Mouse (Mus musculus): ENCODE data around the gene Add2. TPM values are rescaled to one million over a fixed set of nuclear protein-coding genes. Genes with fewer than 3 reads are reported as not detected.
"Not testable (repeated sequence)": the region's sequence is repeated elsewhere in the genome, so short reads cannot be mapped to it uniquely, and the experiment has no call there.

Add2 gene
- polyA plus RNA-seq, 1 experiment from 2014 or later: 6.4 TPM

DNA sequence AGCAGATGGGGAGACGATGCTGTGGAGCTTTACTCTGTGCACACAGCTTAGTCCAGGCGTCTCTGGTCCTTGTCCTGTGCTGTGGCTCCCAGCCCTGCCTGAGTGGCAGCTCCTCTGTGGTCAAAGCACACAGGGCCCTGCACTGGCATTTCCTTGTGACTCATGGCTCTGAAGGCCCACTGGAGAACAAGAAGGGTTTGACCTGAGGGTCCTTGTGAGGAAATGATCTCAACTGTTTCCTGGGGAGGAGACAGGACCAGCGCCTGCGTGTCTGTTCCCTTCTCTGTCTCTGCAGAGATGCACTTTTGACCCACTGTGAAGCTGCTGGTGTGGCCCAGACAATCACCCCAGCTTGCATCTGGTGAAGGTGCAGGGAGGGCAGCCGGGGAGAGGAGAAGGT lies 13.7 kb upstream of the Add2 start:
- H3K9ac ChIP-seq (ENCODE audit: low read length); H3K36me3 ChIP-seq (ENCODE audit: control insufficient read depth, insufficient read depth, low read length); H3K9me3 ChIP-seq (ENCODE audit: control insufficient read depth, low read length); H3K27ac ChIP-seq (replicated peaks; ENCODE audit: low read depth, low read length); H3K4me1 ChIP-seq (ENCODE audit: control insufficient read depth, insufficient read depth, low read length); DNase-seq (ENCODE audit: low spot score); H3K27me3 ChIP-seq (ENCODE audit: control insufficient read depth, insufficient read depth, low read length); ATAC-seq (ENCODE audit: insufficient number of reproducible peaks, low FRiP score, low TSS enrichment, low read depth); H3K4me2 ChIP-seq (ENCODE audit: low read depth, severe bottlenecking); H3K4me3 ChIP-seq (ENCODE audit: low read depth, low read length): not testable (repeated sequence)
- 68% methylated on average over 5 of the region's 5 CpGs for WGBS

DNA sequence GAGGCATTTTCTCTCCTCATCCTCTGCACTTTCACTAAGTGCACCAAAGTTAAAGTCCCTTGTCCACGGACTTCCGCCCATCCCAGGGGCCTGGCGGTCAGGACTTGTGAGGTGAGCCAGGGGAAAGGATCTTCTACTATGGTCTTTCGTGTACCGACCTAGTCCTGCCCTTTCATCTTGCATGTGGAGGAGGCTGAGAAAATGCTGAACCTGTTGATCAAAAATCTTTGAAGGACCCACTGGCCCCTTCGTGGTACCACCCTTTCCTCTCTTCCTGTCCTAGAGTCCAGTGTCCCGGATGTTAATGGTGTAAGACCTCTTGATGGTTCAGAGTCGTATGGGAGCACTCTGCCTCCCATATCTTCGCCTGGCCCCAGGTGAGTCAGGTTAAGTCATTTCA lies 12.6 kb upstream of the Add2 start, which contains the start of gene Figla:
Gene Figla, plus strand, starts transcription at position 301 of the 400 bp plus-strand sequence.
- H3K4me2 ChIP-seq (ENCODE audit: low read depth, severe bottlenecking): no peak within 1 kb of the TSS
- WGBS: 84% methylated on average over 9 of the region's 9 CpGs
- H3K4me3 ChIP-seq (ENCODE audit: low read depth, low read length): no peak within 1 kb of the TSS
- no peaks in the 10 kb centered on the region for H3K4me1 ChIP-seq (ENCODE audit: control insufficient read depth, insufficient read depth, low read length)
- DNase-seq (ENCODE audit: low spot score) (no peak), ATAC-seq (ENCODE audit: insufficient number of reproducible peaks, low FRiP score, low TSS enrichment, low read depth) (no peak)
- no peak within 1 kb of the TSS for H3K27ac ChIP-seq (replicated peaks; ENCODE audit: low read depth, low read length)
- no peaks in the 10 kb centered on the region for H3K27me3 ChIP-seq (ENCODE audit: control insufficient read depth, insufficient read depth, low read length)
- H3K36me3 ChIP-seq (ENCODE audit: control insufficient read depth, insufficient read depth, low read length): no peaks in the 10 kb centered on the region
- H3K9ac ChIP-seq (ENCODE audit: low read length): no peak within 1 kb of the TSS
- H3K9me3 ChIP-seq (ENCODE audit: control insufficient read depth, low read length): no peaks in the 10 kb centered on the region

DNA sequence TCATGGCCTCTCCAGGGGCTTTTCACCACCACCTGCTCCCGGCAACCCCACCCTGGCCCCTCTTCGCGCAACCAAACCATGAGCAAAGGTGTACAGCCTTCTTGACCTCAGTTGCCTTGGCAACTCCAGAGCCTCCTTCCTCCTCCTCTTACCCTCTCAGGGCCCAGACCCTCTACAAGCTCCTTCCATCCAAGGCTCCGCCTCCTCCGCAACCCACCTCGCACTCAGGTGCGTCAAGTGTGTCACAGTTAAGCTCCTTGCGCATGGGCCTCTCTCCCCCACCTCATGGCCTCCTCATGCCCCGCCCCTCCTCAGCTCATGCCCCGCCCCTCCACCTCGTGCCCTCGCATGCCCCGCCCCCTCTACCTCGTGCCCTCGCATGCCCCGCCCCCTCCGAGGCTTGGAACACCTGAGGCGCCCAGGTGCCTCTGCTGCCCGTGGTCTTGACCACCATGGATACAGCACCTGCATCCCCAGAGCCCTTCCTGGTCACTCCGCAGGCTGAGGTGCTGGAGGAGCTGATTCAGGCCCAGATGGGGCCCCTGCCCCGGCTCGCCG lies 11.6 kb upstream of the Add2 start:
- no peaks in the 10 kb centered on the region for H3K27me3 ChIP-seq (ENCODE audit: control insufficient read depth, insufficient read depth, low read length)
- ATAC-seq (ENCODE audit: insufficient number of reproducible peaks, low FRiP score, low TSS enrichment, low read depth) (no peak), DNase-seq (ENCODE audit: low spot score) (no peak)
- no peaks in the 10 kb centered on the region for H3K9me3 ChIP-seq (ENCODE audit: control insufficient read depth, low read length)
- no peak overlapping the region for H3K4me2 ChIP-seq (ENCODE audit: low read depth, severe bottlenecking)
- H3K36me3 ChIP-seq (ENCODE audit: control insufficient read depth, insufficient read depth, low read length): no peaks in the 10 kb centered on the region
- H3K9ac ChIP-seq (ENCODE audit: low read length): no peak overlapping the region
- no peak overlapping the region for H3K27ac ChIP-seq (replicated peaks; ENCODE audit: low read depth, low read length)
- no peaks in the 10 kb centered on the region for H3K4me1 ChIP-seq (ENCODE audit: control insufficient read depth, insufficient read depth, low read length)
- 81% methylated on average over 23 of the region's 23 CpGs for WGBS
- H3K4me3 ChIP-seq (ENCODE audit: low read depth, low read length): no peak overlapping the region

DNA sequence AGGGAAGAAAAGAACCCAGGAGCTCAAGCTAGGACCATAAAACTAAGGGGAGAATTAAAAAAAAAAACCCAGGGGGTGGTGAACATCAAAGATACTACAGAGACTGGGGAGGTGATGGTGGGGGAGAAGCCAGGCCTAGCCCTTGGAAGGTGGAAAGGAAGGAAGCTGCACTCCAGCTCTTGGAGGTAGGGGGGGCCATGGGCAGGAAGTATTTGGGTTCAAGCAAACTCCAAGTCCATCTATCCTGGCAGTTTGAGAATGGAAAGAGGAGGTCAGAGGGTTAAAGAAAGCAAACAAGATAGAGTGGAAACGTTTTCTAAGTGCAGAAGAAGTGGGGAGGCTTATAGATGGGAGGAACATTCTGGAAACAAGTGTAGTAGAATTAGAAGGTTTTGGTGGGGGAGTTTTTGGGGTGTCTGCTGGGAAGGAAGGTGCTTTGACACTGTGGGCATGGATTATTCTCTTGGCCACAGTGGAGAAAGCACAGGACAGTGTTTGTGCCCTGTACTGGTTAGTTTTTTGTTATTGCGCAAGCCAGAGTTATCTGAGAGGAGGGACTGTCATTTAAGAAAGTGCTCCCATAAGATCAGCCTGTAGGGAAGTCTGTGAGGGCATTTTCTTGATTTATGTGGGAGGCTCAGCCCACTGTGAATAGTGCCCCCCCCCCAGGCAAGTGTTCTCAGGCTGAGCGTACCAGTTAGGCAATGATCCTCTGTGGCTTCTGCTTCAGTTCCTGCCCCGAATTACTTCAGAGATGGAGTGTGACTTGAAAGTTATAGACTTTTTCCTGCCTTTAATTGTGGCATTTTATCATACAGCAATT lies 8.9 kb upstream of the Add2 start:
- ATAC-seq (ENCODE audit: insufficient number of reproducible peaks, low FRiP score, low TSS enrichment, low read depth): no peak
- no peaks in the 10 kb centered on the region for H3K27me3 ChIP-seq (ENCODE audit: control insufficient read depth, insufficient read depth, low read length)
- H3K4me1 ChIP-seq (ENCODE audit: control insufficient read depth, insufficient read depth, low read length): no peaks in the 10 kb centered on the region
- no peaks in the 10 kb centered on the region for H3K9me3 ChIP-seq (ENCODE audit: control insufficient read depth, low read length)
- no peak for DNase-seq (ENCODE audit: low spot score)
- H3K27ac ChIP-seq (replicated peaks; ENCODE audit: low read depth, low read length): no peak overlapping the region
- no peak overlapping the region for H3K4me2 ChIP-seq (ENCODE audit: low read depth, severe bottlenecking)
- WGBS: 55% methylated on average over 4 of the region's 4 CpGs
- H3K36me3 ChIP-seq (ENCODE audit: control insufficient read depth, insufficient read depth, low read length): no peaks in the 10 kb centered on the region
- no peak overlapping the region for H3K4me3 ChIP-seq (ENCODE audit: low read depth, low read length)
- H3K9ac ChIP-seq (ENCODE audit: low read length): no peak overlapping the region

DNA sequence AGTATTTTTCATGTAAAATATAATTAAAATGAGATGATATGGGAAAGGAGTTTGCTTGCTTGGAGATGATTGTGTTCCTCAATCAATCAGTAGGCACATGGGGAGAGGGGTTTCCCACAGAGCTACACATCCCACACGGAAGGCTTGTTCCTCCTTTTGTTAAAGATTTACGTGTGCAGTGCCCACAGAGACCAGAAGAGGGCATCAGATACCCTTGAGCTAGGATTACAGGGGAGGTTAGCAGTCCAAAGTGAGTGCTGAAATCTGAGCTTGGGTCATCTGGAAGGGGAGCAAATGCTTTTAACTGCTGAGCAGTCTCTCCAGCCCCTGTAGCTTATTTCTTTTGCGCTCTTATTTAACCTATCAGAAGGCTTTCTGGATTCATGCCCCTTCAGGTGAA lies 7.5 kb upstream of the Add2 start:
- H3K4me2 ChIP-seq (ENCODE audit: low read depth, severe bottlenecking): no peak overlapping the region
- H3K9ac ChIP-seq (ENCODE audit: low read length): no peak overlapping the region
- WGBS: 20% methylated on average over 3 of the region's 3 CpGs
- H3K36me3 ChIP-seq (ENCODE audit: control insufficient read depth, insufficient read depth, low read length): no peaks in the 10 kb centered on the region
- no peak overlapping the region for H3K27ac ChIP-seq (replicated peaks; ENCODE audit: low read depth, low read length)
- no peaks in the 10 kb centered on the region for H3K9me3 ChIP-seq (ENCODE audit: control insufficient read depth, low read length)
- H3K4me1 ChIP-seq (ENCODE audit: control insufficient read depth, insufficient read depth, low read length): no peaks in the 10 kb centered on the region
- DNase-seq (ENCODE audit: low spot score) (peak; percentile 67), ATAC-seq (ENCODE audit: insufficient number of reproducible peaks, low FRiP score, low TSS enrichment, low read depth) (no peak)
- no peaks in the 10 kb centered on the region for H3K27me3 ChIP-seq (ENCODE audit: control insufficient read depth, insufficient read depth, low read length)
- H3K4me3 ChIP-seq (ENCODE audit: low read depth, low read length): no peak overlapping the region

DNA sequence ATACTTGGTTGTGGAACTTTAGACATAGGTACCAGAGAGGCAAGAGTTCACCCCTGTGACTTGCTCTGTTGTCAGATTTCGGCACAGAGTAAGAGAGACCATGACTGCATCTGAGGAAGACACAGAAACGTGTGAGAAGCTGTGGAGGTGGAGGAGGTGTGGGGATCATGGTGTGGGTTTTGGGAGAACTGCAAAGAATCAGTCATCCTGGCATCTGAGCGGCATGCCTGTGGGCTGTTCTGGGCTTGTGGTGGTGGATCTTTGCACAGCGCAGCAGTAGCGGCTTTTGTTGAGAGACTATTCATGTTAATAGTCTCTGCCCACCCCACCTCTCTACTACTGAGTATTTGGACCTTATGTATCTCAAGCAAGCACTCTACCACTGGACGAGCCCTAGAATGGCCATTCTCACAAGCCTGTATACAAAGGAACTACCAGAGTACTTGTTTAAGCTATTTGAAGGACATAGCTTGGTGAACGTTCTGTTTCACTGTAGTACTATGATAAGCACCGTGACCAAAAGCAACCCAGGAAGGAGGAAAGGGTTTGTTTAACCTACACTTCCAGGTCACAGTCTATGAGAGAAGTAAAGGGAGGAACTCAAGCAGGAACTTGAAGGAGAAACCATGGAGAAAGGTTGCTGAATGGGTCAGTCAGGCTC lies 1.7 kb upstream of the Add2 start:
- ATAC-seq (ENCODE audit: insufficient number of reproducible peaks, low FRiP score, low TSS enrichment, low read depth): no peak
- Histone ChIP-seq H3K27ac (replicated peaks; ENCODE audit: low read depth, low read length) (no peak overlapping the region), H3K4me1 (ENCODE audit: control insufficient read depth, insufficient read depth, low read length) (peaks cover 3% of the 10 kb centered on the region; the same call in 1 of the 2 replicates), H3K36me3 (ENCODE audit: control insufficient read depth, insufficient read depth, low read length) (no peaks in the 10 kb centered on the region), H3K4me2 (ENCODE audit: low read depth, severe bottlenecking) (no peak overlapping the region), H3K27me3 (ENCODE audit: control insufficient read depth, insufficient read depth, low read length) (peaks cover 25% of the 10 kb centered on the region), H3K9me3 (ENCODE audit: control insufficient read depth, low read length) (no peaks in the 10 kb centered on the region), H3K4me3 (ENCODE audit: low read depth, low read length) (no peak overlapping the region), H3K9ac (ENCODE audit: low read length) (no peak overlapping the region)
- WGBS: 85% methylated on average over 8 of the region's 8 CpGs
- no peak for DNase-seq (ENCODE audit: low spot score)

DNA sequence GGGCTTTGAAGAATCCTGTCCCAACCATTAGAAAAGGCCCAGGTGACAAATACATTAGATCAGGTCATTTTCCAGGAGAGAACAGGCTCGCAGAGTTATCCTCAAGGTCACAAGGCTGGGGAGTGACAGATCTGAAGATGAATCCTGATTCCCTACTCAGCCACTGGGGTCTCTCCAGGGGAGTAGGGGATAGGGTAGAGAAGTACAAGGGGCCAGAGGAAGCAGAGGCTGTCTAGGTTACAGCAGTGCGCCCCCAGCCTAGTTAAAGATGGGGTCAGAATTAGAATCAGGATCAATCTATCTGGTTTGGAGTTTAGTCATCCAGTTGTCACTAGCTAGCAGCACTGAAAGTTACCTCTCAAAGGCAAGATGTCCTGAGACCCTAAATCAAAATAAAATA lies 331 bp upstream of the Add2 start:
- H3K9me3 ChIP-seq (ENCODE audit: control insufficient read depth, low read length): no peaks in the 10 kb centered on the region
- H3K9ac ChIP-seq (ENCODE audit: low read length): peak overlapping the region; percentile 76
- H3K27me3 ChIP-seq (ENCODE audit: control insufficient read depth, insufficient read depth, low read length): peaks cover 25% of the 10 kb centered on the region
- no peaks in the 10 kb centered on the region for H3K36me3 ChIP-seq (ENCODE audit: control insufficient read depth, insufficient read depth, low read length)
- WGBS: 61% methylated on average over 2 of the region's 2 CpGs
- H3K4me1 ChIP-seq (ENCODE audit: control insufficient read depth, insufficient read depth, low read length): peaks cover 3% of the 10 kb centered on the region; the same call in 1 of the 2 replicates
- peak overlapping the region; percentile 97; the same call in 1 of the 2 replicates for H3K4me2 ChIP-seq (ENCODE audit: low read depth, severe bottlenecking)
- peak overlapping the region; percentile 59 for H3K4me3 ChIP-seq (ENCODE audit: low read depth, low read length)
- no peak for ATAC-seq (ENCODE audit: insufficient number of reproducible peaks, low FRiP score, low TSS enrichment, low read depth)
- H3K27ac ChIP-seq (replicated peaks; ENCODE audit: low read depth, low read length): no peak overlapping the region
- DNase-seq (ENCODE audit: low spot score): no peak

DNA sequence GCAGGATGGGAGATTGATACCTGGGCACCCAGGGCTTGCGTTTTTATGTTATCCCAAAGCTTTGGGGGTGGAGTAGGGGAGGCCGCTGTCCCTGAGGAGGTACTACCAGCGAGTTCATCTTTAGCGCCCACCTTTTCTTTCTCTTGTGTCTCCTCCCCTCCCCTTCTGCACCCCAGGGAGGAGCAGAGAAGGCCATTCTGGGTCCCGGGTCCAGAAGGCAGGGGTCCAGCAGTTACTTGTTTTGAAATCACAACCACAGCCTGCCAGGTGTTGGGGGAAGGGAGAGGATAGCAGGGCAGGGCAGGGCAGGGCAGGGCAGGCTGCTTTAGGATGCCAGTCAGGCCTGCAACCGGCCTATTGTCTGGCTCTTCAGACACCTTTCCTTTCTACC lies 837 bp downstream of the Add2 start:
- Histone ChIP-seq H3K27me3 (ENCODE audit: control insufficient read depth, insufficient read depth, low read length) (peaks cover 25% of the 10 kb centered on the region), H3K4me1 (ENCODE audit: control insufficient read depth, insufficient read depth, low read length) (peaks cover 3% of the 10 kb centered on the region; the same call in 1 of the 2 replicates), H3K27ac (replicated peaks; ENCODE audit: low read depth, low read length) (no peak overlapping the region), H3K4me2 (ENCODE audit: low read depth, severe bottlenecking) (peak overlapping the region; percentile 97), H3K9me3 (ENCODE audit: control insufficient read depth, low read length) (no peaks in the 10 kb centered on the region), H3K36me3 (ENCODE audit: control insufficient read depth, insufficient read depth, low read length) (no peaks in the 10 kb centered on the region), H3K4me3 (ENCODE audit: low read depth, low read length) (peak overlapping the region; percentile 59), H3K9ac (ENCODE audit: low read length) (peak overlapping the region; percentile 76)
- DNase-seq (ENCODE audit: low spot score): no peak
- 13% methylated on average over 6 of the region's 6 CpGs for WGBS
- ATAC-seq (ENCODE audit: insufficient number of reproducible peaks, low FRiP score, low TSS enrichment, low read depth): no peak
